Mouse (Mus musculus) MEL (cell line): ENCODE measurements around the gene Fer.

ENCODE experiments used
- BHLHE40 ChIP-seq: IDR thresholded peaks from 2 replicates; pipeline ENCODE4 v1.6.1; 2012; ENCODE audit warnings: low read depth, mild to moderate bottlenecking, inconsistent platforms, low read length, improper control_type of control experiment, borderline replicate concordance
- CHD2 ChIP-seq: IDR thresholded peaks from 2 replicates; pipeline ENCODE4 v1.6.1; 2011; ENCODE audit warnings: low read length, improper control_type of control experiment
- CTCF ChIP-seq, 3 experiments: IDR thresholded peaks in 2 of 3; conservative IDR thresholded peaks in 1 of 3; 2 replicates each; pipeline ENCODE4 v1.5.1; 2011 to 2012; ENCODE audit warnings: low read length in 3 of 3, low read depth in 2 of 3, mild to moderate bottlenecking in 2 of 3, improper control_type of control experiment in 1 of 3, inconsistent platforms in 1 of 3, mixed read lengths in 1 of 3, moderate library complexity in 1 of 3; ENCODE audit not compliant: control insufficient read depth in 1 of 3, insufficient read depth in 1 of 3, poor library complexity in 1 of 3, severe bottlenecking in 1 of 3
- ELF1 ChIP-seq: IDR thresholded peaks from 2 replicates; pipeline ENCODE4 v1.6.1; 2014; ENCODE audit warnings: low read depth, mild to moderate bottlenecking, inconsistent platforms, low read length, improper control_type of control experiment, moderate library complexity
- GABPA ChIP-seq: IDR thresholded peaks from 2 replicates; pipeline ENCODE4 v1.6.1; 2012; ENCODE audit warnings: low read depth, mild to moderate bottlenecking, inconsistent platforms, low read length, improper control_type of control experiment, moderate library complexity
- GATA1 ChIP-seq: IDR thresholded peaks from 2 replicates; pipeline ENCODE4 v1.6.1; 2011; ENCODE audit warnings: low read depth, low read length, improper control_type of control experiment
- NELFE ChIP-seq: IDR thresholded peaks from 2 replicates; pipeline ENCODE4 v1.6.1; 2011; ENCODE audit warnings: low read depth, low read length, improper control_type of control experiment
- SMC3 ChIP-seq: IDR thresholded peaks from 2 replicates; pipeline ENCODE4 v1.6.1; 2011; ENCODE audit warnings: low read depth, low read length, improper control_type of control experiment
- TBP ChIP-seq: IDR thresholded peaks from 2 replicates; pipeline ENCODE4 v1.8.0; 2011; ENCODE audit warnings: low read depth, low read length, improper control_type of control experiment

DNA sequence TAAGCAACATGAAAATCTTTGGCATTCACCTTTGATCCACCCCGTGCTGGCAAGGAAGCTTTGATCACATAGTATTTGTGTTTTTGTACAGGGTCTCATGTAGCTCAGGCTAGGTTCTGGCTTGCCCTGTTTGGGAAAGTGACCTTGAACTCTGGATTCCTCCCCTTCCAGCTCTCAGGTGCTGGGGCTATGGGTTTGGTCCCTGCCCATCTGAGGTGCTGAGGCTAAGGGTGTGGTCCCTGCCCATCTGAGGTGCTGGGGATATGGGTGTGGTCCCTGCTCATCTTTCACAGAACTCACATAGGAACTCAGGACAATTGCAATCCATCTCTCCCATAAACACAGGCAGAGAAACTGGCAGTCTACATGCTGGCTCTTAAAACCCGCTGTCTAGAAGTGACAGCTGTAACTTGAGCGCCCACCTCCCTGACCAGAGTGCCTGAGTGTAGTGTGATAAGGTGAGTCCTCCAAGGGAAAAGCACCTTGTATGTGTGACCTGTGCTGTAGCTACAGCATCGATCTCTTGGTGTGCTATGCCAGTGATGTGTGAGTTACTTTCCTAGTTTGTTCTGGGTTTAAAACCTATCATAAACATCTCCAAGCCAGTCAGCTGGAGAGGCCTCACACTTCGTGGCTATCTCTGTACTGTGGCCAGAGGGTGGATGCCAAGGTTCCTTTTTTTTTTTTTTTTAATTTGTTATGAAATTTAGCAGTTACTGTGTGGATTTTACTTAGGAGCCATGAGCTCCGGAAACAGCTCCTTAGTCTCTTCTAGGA lies 236.7 kb downstream of the Fer start:
- TF ChIP-seq NELFE (no peak), GABPA (no peak), GATA1 (no peak), BHLHE40 (no peak), ELF1 (no peak), CHD2 (no peak), TBP (no peak), CTCF (IDR thresholded peaks at IDR 0.05 in 2 of 3, conservative IDR thresholded peaks at IDR 0.05 in 1 of 3; ENCODE audit: control insufficient read depth in 1 of 3, insufficient read depth in 1 of 3, low read depth in 2 of 3, low read length in 3 of 3, poor library complexity in 1 of 3, severe bottlenecking in 1 of 3) (no peak), SMC3 (no peak)
